Mouse (Mus musculus) G1E (cell line): ENCODE measurements around the gene Clybl. TPM values are rescaled to one million over a fixed set of nuclear protein-coding genes. Genes with fewer than 3 reads are reported as not detected.

ENCODE experiments used
- ATAC-seq: 2 replicates; pipeline ENCODE4 v1.8.0; 2016; ENCODE audit warnings: mild to moderate bottlenecking; ENCODE audit not compliant: insufficient number of reproducible peaks, poor library complexity, low FRiP score, severe bottlenecking; ENCODE audit errors: extremely low read depth
- DNase-seq: peaks from one replicate; pipeline ENCODE4 v3.0.0; 2012; ENCODE audit warnings: low spot score
- H3K27me3 ChIP-seq: 2 replicates; pipeline ENCODE4 v1.6.1; 2012; ENCODE audit warnings: mild to moderate bottlenecking, low read length, inconsistent platforms; ENCODE audit not compliant: insufficient read depth
- H3K36me3 ChIP-seq: replicated peaks from 2 replicates; pipeline ENCODE3; 2012; ENCODE audit warnings: mild to moderate bottlenecking, inconsistent platforms
- H3K4me1 ChIP-seq: 2 replicates; pipeline ENCODE4 v1.6.1; 2012; ENCODE audit warnings: low read depth, low read length, inconsistent platforms, mixed read lengths; ENCODE audit not compliant: insufficient read depth
- H3K4me3 ChIP-seq: 2 replicates; pipeline ENCODE4 v1.5.1; 2012; ENCODE audit warnings: low read depth, mild to moderate bottlenecking, inconsistent platforms, low read length, moderate library complexity, mixed read lengths
- H3K9me3 ChIP-seq: replicated peaks from 2 replicates; pipeline ENCODE4 v1.6.1; 2012; ENCODE audit warnings: inconsistent platforms
- CTCF ChIP-seq: IDR thresholded peaks from 2 replicates; pipeline ENCODE4 v1.5.1; 2012; ENCODE audit warnings: low read depth, low read length, inconsistent platforms, mixed read lengths
- GATA1 ChIP-seq: IDR thresholded peaks from 2 replicates; pipeline ENCODE4 v1.6.1; 2012; ENCODE audit warnings: borderline replicate concordance, low read length, inconsistent platforms, mixed read lengths
- GATA2 ChIP-seq: IDR thresholded peaks from 2 replicates; pipeline ENCODE4 v1.6.1; 2012; ENCODE audit warnings: low read depth, low read length, inconsistent platforms, borderline replicate concordance
- POLR2AphosphoS5 ChIP-seq: IDR thresholded peaks from 2 replicates; pipeline ENCODE4 v1.6.1; 2012; ENCODE audit warnings: low read depth, low read length, inconsistent platforms; ENCODE audit not compliant: insufficient replicate concordance
- TAL1 ChIP-seq: conservative IDR thresholded peaks from 2 replicates; pipeline ENCODE4 v1.6.1; 2012; ENCODE audit warnings: low read depth, low read length, inconsistent platforms, mixed read lengths
- polyA plus RNA-seq: library from polyadenylated mRNA; stranded (reverse); fragments of >175 nt; gene quantifications from 2 replicates; pipeline ENCODE4 v1.2.3, GENCODE M21; 2012
- total RNA-seq, 2 experiments: library from RNA; stranded (forward) in 1 of 2; stranded (reverse) in 1 of 2; fragments of 200-1000 nt in 1 of 2; fragments of >200 nt in 1 of 2; fragmentation: Nextera tagmentation in 1 of 2; gene quantifications; 2 replicates each; pipeline ENCODE4 v1.2.3; 2014 to 2017

The Clybl gene
- total and polyA plus RNA-seq, 3 experiments = 44.6 to 263 (median 45.1) TPM

GRCm38 (mm10) chr14:122398676-122399075, 217.2 kb downstream of the Clybl start:
- ATAC-seq = no peak
- no peak for DNase-seq
- no peak for TF ChIP-seq GATA1
- TF ChIP-seq TAL1 = no peak
- no peak for TF ChIP-seq GATA2
- no peak for TF ChIP-seq POLR2AphosphoS5
- TF ChIP-seq CTCF = no peak
- Histone ChIP-seq H3K9me3 (no peaks in the 10 kb centered on the region), H3K36me3 (peaks cover 19% of the 10 kb centered on the region), H3K4me3 (no peak overlapping the region), H3K27me3 (no peaks in the 10 kb centered on the region), H3K4me1 (no peaks in the 10 kb centered on the region)

DNA sequence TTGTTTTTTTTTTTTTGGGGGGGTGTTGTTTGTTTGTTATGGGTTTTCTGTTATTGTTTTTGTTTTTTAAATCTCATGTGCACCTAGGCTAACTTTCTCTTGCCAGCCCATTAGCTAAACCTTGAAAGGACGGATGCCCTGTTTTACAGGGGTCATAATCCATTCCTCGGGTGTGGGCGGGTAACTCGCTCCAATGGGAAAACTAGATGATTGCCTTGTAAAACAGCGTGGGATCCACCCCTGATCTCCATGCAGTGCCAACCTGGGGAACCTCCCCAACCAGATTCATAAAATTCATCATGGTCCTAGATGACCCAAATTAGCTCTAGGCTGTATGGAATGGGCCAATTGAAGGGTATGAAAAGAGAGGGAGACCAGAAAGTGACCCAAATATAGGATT, 218.4 kb downstream of the Clybl start:
- TF ChIP-seq TAL1 (no peak), POLR2AphosphoS5 (no peak), GATA2 (no peak), CTCF (no peak), GATA1 (no peak)
- no peak for ATAC-seq
- Histone ChIP-seq H3K9me3 (no peaks in the 10 kb centered on the region), H3K36me3 (peaks cover 16% of the 10 kb centered on the region), H3K27me3 (no peaks in the 10 kb centered on the region), H3K4me3 (no peak overlapping the region), H3K4me1 (no peaks in the 10 kb centered on the region)
- DNase-seq = no peak

GRCm38 (mm10) chr14:122401886-122402285, 220.4 kb downstream of the Clybl start:
- Histone ChIP-seq H3K4me3 (no peak overlapping the region), H3K9me3 (no peaks in the 10 kb centered on the region), H3K27me3 (no peaks in the 10 kb centered on the region; the same call in 1 of the 2 replicates), H3K4me1 (no peaks in the 10 kb centered on the region), H3K36me3 (peaks cover 9% of the 10 kb centered on the region)
- TF ChIP-seq TAL1 = no peak
- TF ChIP-seq GATA2 = no peak
- TF ChIP-seq POLR2AphosphoS5 = no peak
- no peak for TF ChIP-seq CTCF
- TF ChIP-seq GATA1 = no peak
- DNase-seq (no peak), ATAC-seq (no peak)

GRCm38 (mm10) chr14:122402716-122403258, 221.3 kb downstream of the Clybl start:
- H3K4me1 ChIP-seq = no peaks in the 10 kb centered on the region

DNA sequence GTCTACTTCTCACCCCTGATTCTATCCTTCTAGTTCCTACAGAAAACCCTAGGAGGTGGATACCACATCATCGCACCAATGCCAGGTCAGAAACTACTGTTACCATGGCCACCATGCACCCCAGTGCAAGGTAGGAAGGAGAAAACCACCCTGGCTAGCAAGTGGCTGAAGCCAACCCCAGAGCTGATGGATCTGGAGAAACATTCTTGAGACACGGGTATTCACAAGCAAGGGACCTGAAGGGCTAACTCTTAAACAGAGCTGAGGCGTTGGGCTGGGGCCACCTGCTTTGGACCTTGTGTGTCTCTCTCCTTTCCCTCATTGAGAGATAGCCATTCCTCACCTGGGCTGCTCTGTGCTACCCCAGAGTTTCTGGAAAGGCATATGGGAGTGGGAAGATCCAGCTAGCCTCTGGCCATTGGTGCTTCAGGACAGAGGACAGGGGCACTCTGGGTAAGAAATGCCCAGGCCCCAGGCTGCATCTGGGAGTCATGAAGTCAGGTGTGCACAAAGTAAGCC, 222.0 kb downstream of the Clybl start:
- no peaks in the 10 kb centered on the region; the same call in 1 of the 2 replicates for H3K27me3 ChIP-seq
- H3K36me3 ChIP-seq = peaks cover 4% of the 10 kb centered on the region
- no peaks in the 10 kb centered on the region for H3K9me3 ChIP-seq
- TF ChIP-seq CTCF (no peak), GATA2 (no peak), TAL1 (no peak), POLR2AphosphoS5 (no peak), GATA1 (no peak)
- ATAC-seq (no peak), DNase-seq (no peak)
- no peak overlapping the region for H3K4me3 ChIP-seq
- H3K4me1 ChIP-seq = no peaks in the 10 kb centered on the region

More at GRCm38 (mm10) chr14:122402716-122403258, 221.3 kb downstream of the Clybl start:
- Histone ChIP-seq H3K9me3 (no peaks in the 10 kb centered on the region), H3K4me3 (no peak overlapping the region), H3K36me3 (peaks cover 4% of the 10 kb centered on the region), H3K27me3 (no peaks in the 10 kb centered on the region; the same call in 1 of the 2 replicates)
- TF ChIP-seq TAL1 (no peak), GATA2 (no peak), POLR2AphosphoS5 (no peak)
- DNase-seq = no peak
- ATAC-seq = no peak

GRCm38 (mm10) chr14:122404596-122405154, 223.2 kb downstream of the Clybl start:
- TF ChIP-seq GATA1 (no peak), TAL1 (no peak), GATA2 (no peak), CTCF (no peak), POLR2AphosphoS5 (no peak)
- no peaks in the 10 kb centered on the region for H3K9me3 ChIP-seq
- H3K36me3 ChIP-seq = peaks cover 4% of the 10 kb centered on the region
- H3K4me3 ChIP-seq = no peak overlapping the region
- no peaks in the 10 kb centered on the region for H3K4me1 ChIP-seq
- ATAC-seq = no peak
- H3K27me3 ChIP-seq = no peaks in the 10 kb centered on the region; the same call in 1 of the 2 replicates
- no peak for DNase-seq

- no peak for ATAC-seq
- Histone ChIP-seq H3K9me3 (no peaks in the 10 kb centered on the region), H3K27me3 (peaks cover 3% of the 10 kb centered on the region), H3K4me1 (no peaks in the 10 kb centered on the region), H3K4me3 (no peak overlapping the region), H3K36me3 (peaks cover 4% of the 10 kb centered on the region)
- no peak for DNase-seq
- TF ChIP-seq POLR2AphosphoS5 (no peak), GATA2 (no peak), CTCF (no peak), TAL1 (no peak), GATA1 (no peak)
Measured at GRCm38 (mm10) chr14:122405236-122405635, 223.7 kb downstream of the Clybl start.
